Mouse (Mus musculus): ENCODE results near the gene Rerg.

- TF ChIP-seq POLR2A (IDR thresholded peaks at IDR 0.05; ENCODE audit: borderline replicate concordance, extremely low read depth, insufficient read depth, insufficient read length, poor library complexity, severe bottlenecking), result no peak
- no peak for TF ChIP-seq CTCF (IDR thresholded peaks at IDR 0.05; ENCODE audit: borderline replicate concordance, extremely low read depth, insufficient read depth, insufficient read length)
Measured at GRCm38 (mm10) chr6:137076731-137077130, 93.6 kb downstream of the Rerg start.
